Mouse (Mus musculus): ENCODE measurements at regions not wholly inside any gene's neighbourhood (a gene's known extent, or its start where the extent isn't known, plus 50 kb on each side); places are given as distances from the start of the nearest gene placed in this dataset.

- TF ChIP-seq CTCF (IDR thresholded peaks at IDR 0.05; ENCODE audit: low read depth, low read length) (no peak), POLR2A (IDR thresholded peaks at IDR 0.05; ENCODE audit: extremely low read depth, insufficient read depth, low read length) (no peak)
Observed at GRCm38 (mm10) chr10:96717281-96717680, 100.5 kb downstream of the Btg1 start.

All from liver, adult 2 months (tissue).